Mouse (Mus musculus) intestine, embryonic 14.5 days (tissue): ENCODE measurements around the gene Qk. TPM values are rescaled to one million over a fixed set of nuclear protein-coding genes. Genes with fewer than 3 reads are reported as not detected.

Source experiments
- ATAC-seq: fragments of 200-750 bp; cut with Nextera tagmentation; replicated peaks from 2 replicates; pipeline ENCODE4 v1.8.0; 2017; ENCODE audit warnings: low read depth, moderate number of reproducible peaks, moderate TSS enrichment, moderate library complexity; ENCODE audit not compliant: low FRiP score, low TSS enrichment
- DNase-seq: peaks from one replicate; pipeline ENCODE4 v3.0.0-alpha.2; 2018; ENCODE audit warnings: low spot score
- H3K27ac ChIP-seq: fragments of 300-500 bp; sonication (generic); 2 replicates; pipeline ENCODE4 v1.5.1; 2014; ENCODE audit warnings: low read depth, mild to moderate bottlenecking, control low read depth
- H3K27me3 ChIP-seq: fragments of 300-500 bp; sonication (generic); replicated peaks from 2 replicates; pipeline ENCODE4 v1.6.1; 2014; ENCODE audit warnings: low read length, control low read depth; ENCODE audit not compliant: control insufficient read depth, insufficient read depth
- H3K36me3 ChIP-seq: fragments of 300-500 bp; sonication (generic); 2 replicates; pipeline ENCODE4 v1.6.1; 2014; ENCODE audit warnings: low read length, control low read depth; ENCODE audit not compliant: control insufficient read depth, insufficient read depth
- H3K4me1 ChIP-seq: fragments of 300-500 bp; sonication (generic); replicated peaks from 2 replicates; pipeline ENCODE4 v1.6.1; 2014; ENCODE audit warnings: low read length, control low read depth, mixed read lengths; ENCODE audit not compliant: control insufficient read depth, insufficient read depth
- H3K4me2 ChIP-seq: fragments of 300-500 bp; sonication (generic); 2 replicates; pipeline ENCODE4 v1.6.1; 2014; ENCODE audit warnings: low read length
- H3K4me3 ChIP-seq: fragments of 300-500 bp; sonication (generic); 2 replicates; pipeline ENCODE4 v1.5.1; 2014; ENCODE audit warnings: low read depth, low read length, control low read depth, mixed read lengths
- H3K9ac ChIP-seq: fragments of 300-500 bp; sonication (generic); 2 replicates; pipeline ENCODE4 v1.6.1; 2014; ENCODE audit warnings: mild to moderate bottlenecking, low read length
- H3K9me3 ChIP-seq: fragments of 300-500 bp; sonication (generic); 2 replicates; pipeline ENCODE4 v1.6.1; 2016; ENCODE audit warnings: low read length, control low read depth; ENCODE audit not compliant: control insufficient read depth
- WGBS: fragments of 180-500 bp; shearing (Covaris S2); extraction: QIAGEN DNeasy Blood & Tissue Kit; methylation state at CpG from one replicate; pipeline ENCODE4 v1.1.7; 2014; 5-methylcytosine and 5-hydroxymethylcytosine counted together
- polyA plus RNA-seq: library from polyadenylated mRNA; unstranded; fragments of >200 nt; fragmentation: Nextera tagmentation; extraction: Ambion mirVana; gene quantifications from 2 replicates; pipeline ENCODE4 v1.2.1, GENCODE M21; 2014

Qk gene
- polyA plus RNA-seq, 1 experiment from 2014 or later: 23.1 TPM

DNA sequence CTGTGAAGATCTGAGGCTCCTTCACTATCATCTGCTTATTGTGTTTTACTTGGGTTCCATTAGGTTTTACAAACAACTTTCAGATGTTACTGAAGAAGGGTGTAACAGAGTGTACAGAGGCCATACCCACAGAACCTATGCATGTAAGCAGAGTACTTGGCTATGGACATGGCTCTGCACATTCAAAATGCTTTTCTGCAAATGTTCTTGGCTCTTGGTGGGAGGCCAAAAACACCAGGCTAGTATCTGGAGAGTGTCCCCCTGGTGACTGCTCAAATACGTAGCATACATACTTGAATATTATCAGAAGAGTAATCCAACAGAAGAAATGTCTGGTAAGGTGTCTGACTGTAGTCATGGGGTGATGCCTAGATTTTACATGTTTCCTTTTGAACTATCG, 121.0 kb downstream of the Qk start:
- 81% methylated on average over 2 of the region's 2 CpGs for WGBS

DNA sequence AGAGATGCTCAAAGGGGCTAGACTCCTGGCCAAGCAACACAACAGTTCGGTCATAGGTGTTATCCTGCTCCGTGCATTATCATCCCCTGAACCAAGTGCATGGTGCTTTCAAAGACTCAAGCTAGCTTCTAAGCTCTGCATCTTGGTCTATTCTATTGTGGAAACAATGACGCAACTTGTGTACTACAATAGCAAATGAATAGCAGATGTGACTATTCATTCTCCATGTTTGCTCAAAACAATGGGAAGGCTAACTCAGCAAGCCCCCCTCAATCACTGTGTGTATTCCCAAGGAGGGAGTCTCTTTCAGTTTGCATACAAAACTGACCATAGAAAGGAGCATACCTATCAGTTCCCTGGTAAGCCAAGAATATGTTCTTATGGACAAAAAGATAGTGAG, 121.4 kb downstream of the Qk start:
- no peak overlapping the region for H3K27ac ChIP-seq
- no peak overlapping the region for H3K9ac ChIP-seq
- H3K4me3 ChIP-seq: no peak overlapping the region
- ATAC-seq: no peak
- no peaks in the 10 kb centered on the region for H3K9me3 ChIP-seq
- no peaks in the 10 kb centered on the region for H3K36me3 ChIP-seq
- no peaks in the 10 kb centered on the region for H3K4me1 ChIP-seq
- no peak for DNase-seq
- no peaks in the 10 kb centered on the region for H3K27me3 ChIP-seq
- no peak overlapping the region for H3K4me2 ChIP-seq
- WGBS: 95% methylated on average over 3 of the region's 3 CpGs

More for the DNA sequence above, 121.0 kb downstream of the Qk start:
- Histone ChIP-seq H3K9me3 (no peaks in the 10 kb centered on the region), H3K4me1 (no peaks in the 10 kb centered on the region), H3K27ac (no peak overlapping the region), H3K36me3 (no peaks in the 10 kb centered on the region), H3K4me2 (no peak overlapping the region), H3K9ac (no peak overlapping the region), H3K27me3 (no peaks in the 10 kb centered on the region), H3K4me3 (no peak overlapping the region)
- no peak for ATAC-seq
- no peak for DNase-seq

DNA sequence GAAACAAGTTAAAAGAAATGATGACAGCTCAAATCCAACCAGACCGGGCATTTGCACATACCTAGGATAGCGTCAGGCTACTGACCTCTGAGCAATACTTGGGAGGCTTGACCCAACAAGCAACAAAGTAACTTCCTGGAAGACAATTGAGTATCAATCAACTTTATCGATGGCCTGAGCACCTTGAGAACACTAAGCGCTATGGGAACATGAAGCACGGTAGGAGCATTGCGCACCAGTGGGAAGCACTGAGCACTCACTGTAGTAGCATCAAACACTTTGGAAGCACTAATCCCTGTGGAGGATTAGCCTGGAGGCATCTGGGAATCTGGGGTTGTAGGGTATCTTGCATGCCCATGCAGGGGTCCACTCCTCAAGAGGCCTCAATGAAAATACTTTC, 124.0 kb downstream of the Qk start:
- H3K9ac ChIP-seq: no peak overlapping the region
- 94% methylated on average over 6 of the region's 6 CpGs for WGBS
- H3K9me3 ChIP-seq: no peaks in the 10 kb centered on the region
- H3K4me1 ChIP-seq: no peaks in the 10 kb centered on the region
- no peaks in the 10 kb centered on the region for H3K36me3 ChIP-seq
- H3K4me2 ChIP-seq: no peak overlapping the region
- ATAC-seq (no peak), DNase-seq (no peak)
- no peak overlapping the region for H3K27ac ChIP-seq
- H3K4me3 ChIP-seq: no peak overlapping the region
- H3K27me3 ChIP-seq: no peaks in the 10 kb centered on the region

DNA sequence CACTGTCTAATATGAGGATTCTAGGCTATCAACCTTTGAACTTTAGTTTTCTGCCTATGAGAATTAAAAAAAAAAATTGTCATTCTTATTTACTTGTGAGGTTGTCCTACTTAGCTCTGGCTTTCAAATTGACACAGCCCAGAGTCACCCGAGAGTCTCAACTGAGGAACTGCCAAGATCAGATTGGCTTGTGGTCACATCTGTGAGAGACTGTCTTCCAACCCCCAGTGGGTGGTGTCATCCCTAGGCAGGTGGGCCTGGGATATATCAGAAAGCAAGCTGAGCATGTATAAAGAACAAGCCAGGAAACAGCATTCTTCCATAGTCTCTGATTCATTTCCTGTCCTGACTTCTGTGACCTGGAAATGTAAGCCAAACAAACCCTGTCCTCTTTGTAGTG, 128.8 kb downstream of the Qk start:
- no peak overlapping the region for H3K9ac ChIP-seq
- H3K4me2 ChIP-seq: no peak overlapping the region
- no peak overlapping the region for H3K27ac ChIP-seq
- H3K36me3 ChIP-seq: no peaks in the 10 kb centered on the region
- no peak overlapping the region for H3K4me3 ChIP-seq
- H3K27me3 ChIP-seq: no peaks in the 10 kb centered on the region
- DNase-seq: peak; percentile 20
- no peak for ATAC-seq
- no peaks in the 10 kb centered on the region for H3K9me3 ChIP-seq
- no peaks in the 10 kb centered on the region for H3K4me1 ChIP-seq
- WGBS: 71% methylated on average over 1 of the region's 1 CpGs

DNA sequence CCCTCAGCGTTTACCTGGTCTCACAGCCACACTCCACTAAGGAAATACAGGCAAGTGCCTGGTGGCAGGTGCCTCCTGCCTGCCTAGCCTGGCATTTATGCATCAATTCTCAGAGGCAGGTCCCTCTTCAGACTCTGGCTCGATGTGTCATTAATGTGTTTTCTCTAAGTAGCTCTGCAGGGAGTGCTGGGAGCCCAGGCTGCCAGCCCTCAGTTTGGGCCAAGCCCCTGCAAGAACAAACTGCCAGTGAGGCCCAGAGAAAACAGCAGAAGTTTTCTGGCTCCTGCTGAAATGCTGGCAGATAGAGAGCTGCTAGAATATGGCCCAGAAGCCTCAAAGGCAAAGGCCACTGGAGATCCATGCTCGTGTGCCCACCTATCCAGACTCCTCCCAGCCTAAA, 131.2 kb downstream of the Qk start:
- no peak for ATAC-seq
- Histone ChIP-seq H3K9me3 (no peaks in the 10 kb centered on the region), H3K4me2 (no peak overlapping the region)

DNA sequence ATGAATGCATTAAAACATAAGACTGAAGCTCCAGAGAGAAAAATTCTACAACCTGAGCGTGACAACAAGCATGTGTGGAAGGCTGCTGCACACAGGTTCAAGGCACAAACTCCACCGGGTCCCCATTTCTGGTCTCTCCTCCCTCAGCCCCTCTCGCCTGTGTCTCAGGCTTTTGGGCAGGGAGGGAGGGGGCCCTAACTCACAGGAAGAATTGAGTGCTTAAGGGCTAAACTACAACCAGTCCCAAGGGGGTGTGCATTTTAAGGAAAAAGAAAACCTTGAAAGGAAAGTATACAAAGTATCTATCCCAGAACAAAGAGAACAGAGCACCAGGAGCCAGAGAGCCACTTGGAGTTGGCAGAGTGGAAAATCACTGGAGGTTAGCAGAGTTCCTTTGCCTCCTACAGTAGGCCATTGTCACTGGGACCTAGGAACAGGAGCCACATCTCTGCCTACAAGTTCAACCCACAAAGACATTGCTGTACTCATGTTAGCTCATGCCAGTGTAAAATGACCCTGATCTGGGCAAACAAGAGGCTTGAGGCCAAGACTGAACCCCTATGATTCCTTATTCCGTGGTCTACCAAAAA, 132.1 kb downstream of the Qk start:
- Histone ChIP-seq H3K27me3 (no peaks in the 10 kb centered on the region), H3K36me3 (no peaks in the 10 kb centered on the region), H3K9me3 (no peaks in the 10 kb centered on the region), H3K4me1 (no peaks in the 10 kb centered on the region), H3K27ac (no peak overlapping the region), H3K4me2 (no peak overlapping the region), H3K9ac (no peak overlapping the region), H3K4me3 (no peak overlapping the region)
- DNase-seq: peak; percentile 18
- 81% methylated on average over 4 of the region's 4 CpGs for WGBS
- no peak for ATAC-seq

More for the DNA sequence above, 131.2 kb downstream of the Qk start:
- Histone ChIP-seq H3K27me3 (no peaks in the 10 kb centered on the region), H3K36me3 (no peaks in the 10 kb centered on the region), H3K4me3 (no peak overlapping the region), H3K27ac (no peak overlapping the region), H3K9ac (no peak overlapping the region), H3K4me1 (no peaks in the 10 kb centered on the region)
- peak; percentile 42 for DNase-seq
- 65% methylated on average over 3 of the region's 3 CpGs for WGBS

DNA sequence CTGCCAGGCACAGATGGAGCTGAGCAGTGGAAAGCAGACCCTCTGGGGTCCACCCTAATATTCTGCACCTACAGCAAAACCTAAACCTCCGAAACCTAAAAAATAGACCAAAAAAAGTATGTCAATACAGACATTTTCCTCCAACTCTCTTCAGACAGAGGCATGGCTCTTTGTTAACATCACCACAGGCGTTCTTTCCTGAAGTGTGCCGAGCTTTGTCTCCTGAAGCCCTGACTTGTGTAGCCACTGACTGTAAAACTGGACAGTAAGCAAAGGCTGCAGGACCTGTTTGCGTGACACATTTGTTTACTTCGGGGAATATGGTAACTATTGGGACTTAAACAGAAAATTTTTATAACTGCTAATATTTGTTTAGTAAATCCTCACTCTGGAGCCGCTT, 137.9 kb downstream of the Qk start:
- Histone ChIP-seq H3K27ac (no peak overlapping the region), H3K27me3 (no peaks in the 10 kb centered on the region), H3K4me1 (no peaks in the 10 kb centered on the region), H3K4me2 (no peak overlapping the region), H3K9ac (no peak overlapping the region), H3K4me3 (no peak overlapping the region), H3K36me3 (no peaks in the 10 kb centered on the region), H3K9me3 (no peaks in the 10 kb centered on the region)
- 75% methylated on average over 6 of the region's 6 CpGs for WGBS
- DNase-seq (no peak), ATAC-seq (no peak)

DNA sequence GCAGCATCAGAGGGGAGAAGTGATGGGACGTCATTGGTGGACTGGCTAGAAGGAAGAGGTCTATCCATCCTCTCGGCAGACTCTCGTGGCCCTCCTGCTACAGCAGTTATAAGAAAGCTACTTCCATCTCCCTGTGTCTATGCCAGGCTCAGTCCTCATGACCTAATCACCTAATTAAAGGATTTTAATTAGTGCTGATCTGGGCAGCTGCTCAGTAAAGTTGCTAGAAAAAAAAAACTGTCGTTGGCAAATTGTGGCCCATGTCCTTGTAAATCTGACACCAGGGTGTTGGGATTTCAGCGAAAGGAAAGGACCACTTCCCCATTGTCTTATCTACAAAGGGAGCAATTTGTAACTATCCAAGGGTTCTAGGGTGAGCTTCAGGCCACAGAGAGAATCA, 142.6 kb downstream of the Qk start:
- 55% methylated on average over 5 of the region's 5 CpGs for whole genome bisulfite sequencing
- Histone ChIP-seq H3K9ac (no peak overlapping the region), H3K4me2 (no peak overlapping the region), H3K4me1 (no peaks in the 10 kb centered on the region), H3K4me3 (no peak overlapping the region), H3K36me3 (no peaks in the 10 kb centered on the region), H3K9me3 (no peaks in the 10 kb centered on the region), H3K27me3 (no peaks in the 10 kb centered on the region), H3K27ac (no peak overlapping the region)
- DNase-seq (no peak), ATAC-seq (no peak)

DNA sequence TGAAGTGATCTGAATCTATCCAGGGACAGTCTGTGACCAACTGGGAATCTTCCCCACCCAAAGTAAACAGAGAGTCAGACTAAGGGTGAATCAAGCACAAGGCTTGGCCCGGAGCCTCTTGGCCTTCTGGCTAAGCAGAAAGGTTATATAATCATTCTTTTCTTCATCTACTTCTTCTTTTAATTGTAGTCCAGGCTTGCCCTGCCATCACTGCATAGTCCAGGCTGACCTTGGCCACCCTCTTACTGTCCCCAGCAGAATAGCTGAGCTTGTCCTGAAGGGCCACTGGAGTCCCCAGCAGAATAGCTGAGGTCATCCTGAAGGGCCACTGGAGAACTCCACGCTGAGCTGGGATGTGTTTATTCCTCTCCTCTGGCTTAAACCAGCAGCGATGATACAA, 158.4 kb downstream of the Qk start:
- DNase-seq (no peak), ATAC-seq (no peak)
- H3K4me3 ChIP-seq: no peak overlapping the region
- H3K27ac ChIP-seq: no peak overlapping the region
- no peaks in the 10 kb centered on the region for H3K27me3 ChIP-seq
- no peak overlapping the region for H3K9ac ChIP-seq
- H3K36me3 ChIP-seq: no peaks in the 10 kb centered on the region
- WGBS: 91% methylated on average over 3 of the region's 3 CpGs
- H3K4me1 ChIP-seq: no peaks in the 10 kb centered on the region
- H3K4me2 ChIP-seq: no peak overlapping the region
- peaks cover 4% of the 10 kb centered on the region; the same call in 1 of the 2 replicates for H3K9me3 ChIP-seq
